Mouse (Mus musculus): ENCODE data around the gene Pnkd. TPM values are rescaled to one million over a fixed set of nuclear protein-coding genes. Genes with fewer than 3 reads are reported as not detected.

Pnkd gene
- polyA plus RNA-seq, 1 experiment, result 165 TPM

DNA sequence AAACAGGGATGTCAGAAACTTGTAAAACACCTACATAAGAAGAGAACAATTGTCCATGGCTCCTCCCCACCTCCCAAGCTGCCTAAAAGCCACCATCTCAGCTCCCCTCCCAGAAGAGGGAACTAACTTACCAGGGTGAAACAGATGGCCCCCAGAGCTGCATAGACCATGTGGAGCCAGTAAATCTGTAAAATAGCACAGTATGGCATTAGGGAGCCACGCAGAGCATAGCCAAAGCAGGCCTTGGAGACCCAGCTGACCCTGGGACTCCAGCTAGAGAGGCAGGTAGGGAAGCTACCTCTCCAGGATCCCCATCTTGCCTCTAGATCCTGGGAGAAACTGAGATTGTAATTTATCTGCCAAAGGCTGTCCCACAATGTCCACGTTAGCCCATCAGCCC lies 5.0 kb downstream of the Pnkd start:
- no peak overlapping the region for H3K4me3 ChIP-seq (ENCODE audit: insufficient read depth, low read depth, low read length)
- no peak overlapping the region for H3K27ac ChIP-seq (ENCODE audit: insufficient read depth, low read depth, low read length)
- H3K4me1 ChIP-seq (ENCODE audit: control insufficient read depth, insufficient read depth, low read length), result peaks cover under 1% of the 10 kb centered on the region; the same call in 1 of the 2 replicates
- no peak for DNase-seq
- no peaks in the 10 kb centered on the region for H3K36me3 ChIP-seq (ENCODE audit: control insufficient read depth, insufficient read depth, low read length)
- H3K27me3 ChIP-seq (replicated peaks; ENCODE audit: control insufficient read depth, insufficient read depth, low read length), result no peaks in the 10 kb centered on the region
- WGBS, result 77% methylated on average over 2 of the region's 2 CpGs
- TF ChIP-seq POLR2A (IDR thresholded peaks at IDR 0.05; ENCODE audit: low read depth, low read length) (no peak), CTCF (conservative IDR thresholded peaks at IDR 0.05; ENCODE audit: insufficient read depth, insufficient read length, low read depth, low read length) (no peak)

DNA sequence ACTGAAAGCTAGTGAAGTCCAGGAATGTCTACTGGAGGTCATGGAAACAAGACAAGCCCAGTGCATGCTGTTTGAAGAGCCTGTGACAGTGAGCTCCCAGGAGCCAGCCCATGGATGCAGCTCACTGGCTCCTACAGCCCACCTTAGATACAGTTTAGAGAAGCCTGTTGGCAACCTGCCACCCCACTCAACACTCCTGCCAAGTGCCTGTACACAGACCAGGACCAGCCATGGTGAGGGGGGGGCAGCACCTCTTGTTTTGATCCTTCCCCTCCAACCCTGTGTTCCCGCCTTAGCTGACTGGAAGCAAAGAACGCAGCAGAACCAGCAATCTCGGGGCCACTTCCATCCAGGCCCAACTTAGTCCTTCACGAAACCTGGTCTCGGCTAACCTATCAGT lies 5.4 kb downstream of the Pnkd start:
- no peaks in the 10 kb centered on the region for H3K36me3 ChIP-seq (ENCODE audit: control insufficient read depth, insufficient read depth, low read length)
- TF ChIP-seq CTCF (conservative IDR thresholded peaks at IDR 0.05; ENCODE audit: insufficient read depth, insufficient read length, low read depth, low read length) (no peak), POLR2A (IDR thresholded peaks at IDR 0.05; ENCODE audit: low read depth, low read length) (no peak)
- 73% methylated on average over 5 of the region's 5 CpGs for WGBS
- DNase-seq, result peak; percentile 24
- H3K27ac ChIP-seq (ENCODE audit: insufficient read depth, low read depth, low read length), result no peak overlapping the region
- H3K27me3 ChIP-seq (replicated peaks; ENCODE audit: control insufficient read depth, insufficient read depth, low read length), result no peaks in the 10 kb centered on the region
- H3K4me3 ChIP-seq (ENCODE audit: insufficient read depth, low read depth, low read length), result no peak overlapping the region
- H3K4me1 ChIP-seq (ENCODE audit: control insufficient read depth, insufficient read depth, low read length), result peaks cover 4% of the 10 kb centered on the region

DNA sequence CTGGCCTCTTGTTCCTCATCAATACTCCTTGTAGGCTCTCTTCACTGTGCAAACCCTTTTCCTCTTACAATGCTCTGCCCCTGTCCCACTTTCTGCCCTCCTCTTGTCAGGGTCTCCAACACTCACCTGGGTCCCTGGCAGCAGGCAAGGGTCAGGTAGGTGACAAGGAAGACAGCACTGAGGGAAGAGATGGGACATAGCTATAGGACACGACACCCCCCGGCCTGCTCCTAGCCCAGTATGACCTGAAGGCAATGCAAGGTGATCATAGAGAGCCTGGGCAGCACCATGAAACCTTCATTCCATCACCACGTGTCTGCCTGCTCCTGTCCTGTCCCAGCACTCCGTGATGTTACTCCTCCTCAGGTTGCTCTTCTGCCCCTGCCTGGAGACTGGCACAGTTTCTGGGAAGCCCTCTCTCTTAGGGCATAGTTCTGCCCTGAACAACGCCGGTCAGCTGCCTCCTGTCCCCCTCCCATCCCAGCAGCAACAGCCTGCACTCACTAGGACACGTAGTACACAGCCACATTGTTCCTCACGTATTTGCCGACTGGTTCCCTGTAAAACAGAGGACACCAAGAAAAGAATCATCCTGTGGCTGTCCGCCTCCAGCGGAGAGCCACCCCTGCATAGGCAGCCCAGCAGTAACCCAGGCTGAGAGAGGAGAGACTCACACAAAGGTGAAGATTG lies 7.7 kb downstream of the Pnkd start:
- 88% methylated on average over 11 of the region's 11 CpGs for WGBS
- no peaks in the 10 kb centered on the region for H3K36me3 ChIP-seq (ENCODE audit: control insufficient read depth, insufficient read depth, low read length)
- H3K4me3 ChIP-seq (ENCODE audit: insufficient read depth, low read depth, low read length), result no peak overlapping the region
- no peaks in the 10 kb centered on the region for H3K27me3 ChIP-seq (replicated peaks; ENCODE audit: control insufficient read depth, insufficient read depth, low read length)
- no peak overlapping the region for H3K27ac ChIP-seq (ENCODE audit: insufficient read depth, low read depth, low read length)
- DNase-seq, result no peak
- TF ChIP-seq POLR2A (IDR thresholded peaks at IDR 0.05; ENCODE audit: low read depth, low read length), result no peak
- H3K4me1 ChIP-seq (ENCODE audit: control insufficient read depth, insufficient read depth, low read length), result peaks cover 19% of the 10 kb centered on the region

DNA sequence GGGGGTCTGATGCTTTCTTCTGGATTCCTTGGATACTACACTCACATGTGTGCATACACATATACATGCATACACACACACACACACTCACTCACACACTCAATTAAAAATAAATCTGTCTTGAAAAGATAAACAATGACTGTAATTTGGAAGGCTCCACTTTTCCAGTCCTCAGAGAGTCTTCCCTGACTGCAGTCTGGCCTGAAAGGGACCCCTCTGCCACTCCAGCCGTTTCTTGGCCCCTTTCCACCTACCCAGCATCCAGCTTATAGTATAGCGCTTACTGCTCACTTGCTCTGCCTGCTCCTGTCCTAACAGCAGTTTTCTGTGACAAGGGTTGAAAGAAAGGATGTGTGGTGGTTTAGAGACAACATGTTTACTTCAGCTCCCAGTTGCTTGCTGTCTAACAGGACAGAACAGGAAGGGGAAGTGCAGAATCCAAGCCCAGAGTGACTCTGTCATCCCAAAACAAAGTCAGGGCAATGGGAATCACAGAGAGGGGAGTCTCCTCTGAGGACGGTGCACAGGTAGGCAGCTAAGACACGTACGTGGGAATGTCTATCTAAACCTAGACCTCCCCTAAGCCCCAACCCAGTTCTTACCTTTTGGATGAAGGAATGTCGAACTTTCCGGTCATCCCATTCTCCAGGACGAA lies 8.7 kb downstream of the Pnkd start:
- Histone ChIP-seq H3K4me1 (ENCODE audit: control insufficient read depth, insufficient read depth, low read length) (peaks cover 25% of the 10 kb centered on the region), H3K27ac (ENCODE audit: insufficient read depth, low read depth, low read length) (peak overlapping the region; percentile 10; the same call in 1 of the 2 replicates), H3K4me3 (ENCODE audit: insufficient read depth, low read depth, low read length) (no peak overlapping the region), H3K36me3 (ENCODE audit: control insufficient read depth, insufficient read depth, low read length) (no peaks in the 10 kb centered on the region), H3K27me3 (replicated peaks; ENCODE audit: control insufficient read depth, insufficient read depth, low read length) (no peaks in the 10 kb centered on the region)
- 81% methylated on average over 8 of the region's 8 CpGs for WGBS
- no peak for TF ChIP-seq CTCF (conservative IDR thresholded peaks at IDR 0.05; ENCODE audit: insufficient read depth, insufficient read length, low read depth, low read length)
- TF ChIP-seq POLR2A (IDR thresholded peaks at IDR 0.05; ENCODE audit: low read depth, low read length), result no peak
- no peak for DNase-seq

DNA sequence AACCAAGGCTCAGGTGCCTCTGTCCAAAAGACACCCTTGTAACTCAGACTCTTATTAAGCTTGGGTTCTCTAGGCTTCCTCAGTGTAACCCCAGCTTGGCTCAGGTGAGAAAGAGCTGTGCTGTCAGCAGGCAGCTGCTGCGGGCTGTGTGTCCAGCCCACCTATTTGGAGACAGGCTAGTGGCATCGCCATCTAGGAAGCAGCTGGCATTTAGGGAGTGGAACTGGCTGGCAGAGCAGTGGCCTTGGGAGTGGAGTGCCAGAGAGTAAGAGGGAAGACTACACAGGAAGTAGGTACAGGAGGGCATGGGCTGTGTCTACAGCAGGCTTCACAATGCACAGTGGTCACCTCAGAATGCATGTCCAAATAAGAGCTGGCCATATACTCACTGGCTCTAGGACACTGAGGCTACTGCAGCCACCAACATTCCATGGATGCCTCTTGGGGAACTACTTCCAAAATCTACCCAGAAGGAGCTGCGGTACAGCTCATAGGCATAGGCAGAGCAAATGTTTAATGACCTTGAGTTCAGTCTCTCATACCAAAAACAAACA lies 9.4 kb downstream of the Pnkd start:
- 73% methylated on average over 3 of the region's 3 CpGs for WGBS
- no peak for DNase-seq
- peaks cover 26% of the 10 kb centered on the region for H3K4me1 ChIP-seq (ENCODE audit: control insufficient read depth, insufficient read depth, low read length)
- peak overlapping the region; percentile 10; the same call in 1 of the 2 replicates for H3K27ac ChIP-seq (ENCODE audit: insufficient read depth, low read depth, low read length)
- H3K27me3 ChIP-seq (replicated peaks; ENCODE audit: control insufficient read depth, insufficient read depth, low read length), result no peaks in the 10 kb centered on the region
- no peaks in the 10 kb centered on the region for H3K36me3 ChIP-seq (ENCODE audit: control insufficient read depth, insufficient read depth, low read length)
- no peak for TF ChIP-seq CTCF (conservative IDR thresholded peaks at IDR 0.05; ENCODE audit: insufficient read depth, insufficient read length, low read depth, low read length)
- TF ChIP-seq POLR2A (IDR thresholded peaks at IDR 0.05; ENCODE audit: low read depth, low read length), result no peak
- H3K4me3 ChIP-seq (ENCODE audit: insufficient read depth, low read depth, low read length), result no peak overlapping the region

DNA sequence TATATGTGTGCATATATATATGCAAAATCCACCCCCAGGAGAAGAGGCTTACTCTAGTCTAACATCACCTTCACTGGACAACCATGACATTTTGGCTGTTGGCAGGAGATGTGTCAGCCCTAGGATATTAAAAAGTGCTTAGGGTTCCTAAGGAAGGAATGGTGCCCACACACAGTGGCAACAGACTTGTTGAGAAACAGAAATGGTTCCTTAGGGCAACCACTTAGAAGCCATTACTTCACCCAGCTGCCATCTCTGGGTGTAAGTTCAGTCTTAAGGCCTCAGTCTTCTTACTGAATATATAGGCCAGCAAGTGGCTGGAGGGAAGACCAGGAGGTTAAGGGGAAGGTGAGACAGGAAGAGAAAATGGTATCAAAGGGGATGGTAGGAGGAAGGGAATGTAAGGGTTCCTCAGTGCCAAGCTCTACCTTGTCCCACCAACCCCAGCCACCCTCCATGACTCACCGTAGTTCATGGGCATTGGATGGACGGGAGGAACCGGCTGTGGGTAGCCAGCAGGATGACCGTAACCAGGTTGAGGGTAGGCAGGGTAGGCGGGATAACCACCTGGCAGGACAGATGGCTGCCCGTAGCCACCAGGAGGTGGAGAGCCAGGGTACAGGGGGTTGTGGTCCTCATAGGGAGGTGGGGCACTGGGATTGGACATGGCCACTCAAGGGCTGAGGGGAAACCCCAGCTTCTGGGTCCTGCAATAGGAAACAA lies 10.2 kb downstream of the Pnkd start:
- Histone ChIP-seq H3K27me3 (replicated peaks; ENCODE audit: control insufficient read depth, insufficient read depth, low read length) (no peaks in the 10 kb centered on the region), H3K27ac (ENCODE audit: insufficient read depth, low read depth, low read length) (peak overlapping the region; percentile 94), H3K4me3 (ENCODE audit: insufficient read depth, low read depth, low read length) (no peak overlapping the region), H3K4me1 (ENCODE audit: control insufficient read depth, insufficient read depth, low read length) (peaks cover 26% of the 10 kb centered on the region), H3K36me3 (ENCODE audit: control insufficient read depth, insufficient read depth, low read length) (no peaks in the 10 kb centered on the region)
- no peak for DNase-seq
- WGBS, result 83% methylated on average over 6 of the region's 6 CpGs
- TF ChIP-seq CTCF (conservative IDR thresholded peaks at IDR 0.05; ENCODE audit: insufficient read depth, insufficient read length, low read depth, low read length) (no peak), POLR2A (IDR thresholded peaks at IDR 0.05; ENCODE audit: low read depth, low read length) (no peak)
